Mouse (Mus musculus) limb, embryonic 14.5 days (tissue): Measurements from ENCODE around the gene Mycn. TPM values are rescaled to one million over a fixed set of nuclear protein-coding genes. Genes with fewer than 3 reads are reported as not detected.

Experiments
- ATAC-seq: fragments of 200-750 bp; cut with Nextera tagmentation; 2 replicates; pipeline ENCODE4 v1.8.0; 2017; ENCODE audit warnings: low read depth, moderate number of reproducible peaks, moderate TSS enrichment; ENCODE audit not compliant: low FRiP score
- DNase-seq: peaks from one replicate; pipeline ENCODE4 v3.0.0-alpha.2; 2015; ENCODE audit warnings: low spot score
- H3K27ac ChIP-seq: fragments of 300-500 bp; sonication (generic); replicated peaks from 2 replicates; pipeline ENCODE4 v1.5.1; 2014; ENCODE audit warnings: low read depth, mild to moderate bottlenecking, low read length, moderate library complexity, mixed read lengths
- H3K27me3 ChIP-seq: fragments of 300-500 bp; sonication (generic); 2 replicates; pipeline ENCODE4 v1.6.1; 2014; ENCODE audit warnings: low read length, mixed read lengths; ENCODE audit not compliant: control insufficient read depth, insufficient read depth
- H3K36me3 ChIP-seq: fragments of 300-500 bp; sonication (generic); 2 replicates; pipeline ENCODE4 v1.6.1; 2014; ENCODE audit warnings: mild to moderate bottlenecking, low read length, moderate library complexity, mixed read lengths; ENCODE audit not compliant: control insufficient read depth, insufficient read depth
- H3K4me1 ChIP-seq: fragments of 300-500 bp; sonication (generic); 2 replicates; pipeline ENCODE4 v1.6.1; 2014; ENCODE audit warnings: antibody characterized with exemption, low read length, mixed read lengths; ENCODE audit not compliant: control insufficient read depth, insufficient read depth
- H3K4me2 ChIP-seq: fragments of 300-500 bp; sonication (generic); replicated peaks from 2 replicates; pipeline ENCODE4 v1.6.1; 2014; ENCODE audit warnings: low read depth, mild to moderate bottlenecking, low read length, moderate library complexity; ENCODE audit not compliant: severe bottlenecking
- H3K4me3 ChIP-seq: fragments of 300-500 bp; sonication (generic); replicated peaks from 2 replicates; pipeline ENCODE4 v1.5.1; 2014; ENCODE audit warnings: low read length
- H3K9ac ChIP-seq: fragments of 300-500 bp; sonication (generic); 2 replicates; pipeline ENCODE4 v1.6.1; 2014; ENCODE audit warnings: mild to moderate bottlenecking, low read depth, low read length, moderate library complexity; ENCODE audit not compliant: severe bottlenecking
- H3K9me3 ChIP-seq: fragments of 300-500 bp; sonication (generic); 2 replicates; pipeline ENCODE4 v1.6.1; 2016; ENCODE audit warnings: low read length; ENCODE audit not compliant: control insufficient read depth
- POLR2A ChIP-seq: fragments of 200-500 bp; IDR thresholded peaks from 2 replicates; pipeline ENCODE4 v1.8.0; 2012; ENCODE audit warnings: inconsistent platforms, mild to moderate bottlenecking, moderate library complexity, borderline replicate concordance; ENCODE audit not compliant: insufficient read depth, insufficient read length; ENCODE audit errors: extremely low read depth
- WGBS: fragments of 180-500 bp; shearing (Covaris S2); extraction: QIAGEN DNeasy Blood & Tissue Kit; methylation state at CpG from one replicate; pipeline ENCODE4 v1.1.7; 2014; 5-methylcytosine and 5-hydroxymethylcytosine counted together
- polyA plus RNA-seq, 2 experiments: library from polyadenylated mRNA; depleted of rRNA in 1 of 2; stranded (reverse) in 1 of 2; unstranded in 1 of 2; fragments of >200 nt; fragmentation: Nextera tagmentation in 1 of 2; extraction: Ambion mirVana in 1 of 2; gene quantifications; 2 replicates each; pipeline versions ENCODE4 v1.2.1 to v1.2.3; 2012 to 2014

Mycn gene
- polyA plus RNA-seq, 2 experiments, result 20.6 to 27.9 TPM

DNA sequence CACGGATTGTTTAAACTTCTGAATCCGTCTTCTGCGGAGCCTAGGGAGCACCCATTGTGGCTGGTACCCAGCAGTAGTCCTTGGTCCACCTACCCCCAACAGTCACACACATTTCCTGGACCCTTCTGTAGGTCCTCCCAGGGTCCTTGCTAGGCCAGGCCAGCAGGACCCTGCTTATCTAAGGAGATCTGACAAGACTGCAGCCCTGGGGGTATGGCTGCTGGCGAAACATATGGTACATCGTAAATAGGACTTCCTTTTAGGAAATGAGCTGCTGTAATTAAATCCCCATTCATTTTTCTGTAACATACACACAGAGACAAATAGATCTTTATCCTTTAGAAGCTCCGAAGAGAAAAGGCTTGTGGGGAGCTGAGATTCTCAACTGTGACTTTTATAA lies 34.9 kb downstream of the Mycn start:
- WGBS, result 34% methylated on average over 6 of the region's 6 CpGs
- DNase-seq (no peak), ATAC-seq (no peak)
- no peaks in the 10 kb centered on the region for H3K9me3 ChIP-seq
- H3K27me3 ChIP-seq, result no peaks in the 10 kb centered on the region
- H3K4me3 ChIP-seq, result no peak overlapping the region
- no peak for TF ChIP-seq POLR2A
- H3K9ac ChIP-seq, result no peak overlapping the region
- no peaks in the 10 kb centered on the region for H3K36me3 ChIP-seq
- H3K4me2 ChIP-seq, result no peak overlapping the region
- peaks cover 9% of the 10 kb centered on the region for H3K4me1 ChIP-seq
- no peak overlapping the region for H3K27ac ChIP-seq

DNA sequence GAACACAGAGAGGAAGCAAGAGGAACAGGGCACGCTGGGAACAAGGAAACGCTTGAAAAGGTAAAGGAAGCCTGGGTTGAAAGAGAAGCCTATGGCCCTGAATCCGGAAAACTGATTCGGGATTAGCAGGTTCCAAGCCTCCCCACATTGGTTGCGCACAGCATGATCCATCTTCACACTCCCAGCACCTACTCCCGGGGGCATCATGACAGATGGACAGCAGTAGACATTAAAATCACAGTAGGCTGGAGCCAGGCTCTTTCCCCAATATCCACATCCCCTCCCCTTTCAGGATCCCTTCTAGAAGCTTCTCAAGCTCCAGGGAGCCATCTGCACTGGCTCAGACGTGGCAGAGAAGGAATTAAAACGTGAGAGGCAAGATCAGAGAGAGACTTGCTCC lies 35.4 kb downstream of the Mycn start:
- no peak overlapping the region for H3K27ac ChIP-seq
- 43% methylated on average over 8 of the region's 8 CpGs for WGBS

DNA sequence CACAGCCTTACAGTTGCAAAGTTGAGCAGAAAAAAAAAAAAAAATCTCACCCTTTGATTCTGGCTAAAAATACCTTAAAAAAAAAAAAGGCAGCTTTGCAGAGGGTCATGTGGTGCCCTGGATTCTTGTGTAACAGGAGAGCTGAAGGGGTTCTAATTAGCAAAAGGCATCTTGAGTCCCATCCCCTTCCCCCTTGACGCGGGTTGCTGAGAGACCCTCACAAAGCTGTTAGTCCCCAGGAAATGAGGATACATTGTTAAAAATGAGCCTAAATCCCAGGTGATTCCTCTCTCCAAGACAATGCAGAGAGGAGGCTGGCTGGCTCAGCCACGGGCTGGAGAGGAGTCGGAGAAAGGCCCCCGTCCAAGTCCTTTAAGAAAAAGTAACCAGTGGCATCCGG lies 36.6 kb downstream of the Mycn start:
- Histone ChIP-seq H3K27ac (no peak overlapping the region), H3K9me3 (no peaks in the 10 kb centered on the region), H3K4me1 (peaks cover 9% of the 10 kb centered on the region), H3K9ac (no peak overlapping the region), H3K27me3 (no peaks in the 10 kb centered on the region), H3K4me3 (no peak overlapping the region), H3K4me2 (0 out of 2 replicates have a peak overlapping the region, but pooled peaks have one; percentile 61), H3K36me3 (no peaks in the 10 kb centered on the region)
- 38% methylated on average over 6 of the region's 6 CpGs for WGBS
- peak; percentile 10; the same call in 1 of the 2 replicates for ATAC-seq
- TF ChIP-seq POLR2A, result no peak
- DNase-seq, result no peak

More for the DNA sequence above, 35.4 kb downstream of the Mycn start:
- no peak for DNase-seq
- H3K4me3 ChIP-seq, result no peak overlapping the region
- H3K4me2 ChIP-seq, result no peak overlapping the region
- no peaks in the 10 kb centered on the region for H3K27me3 ChIP-seq
- TF ChIP-seq POLR2A, result no peak
- H3K9me3 ChIP-seq, result no peaks in the 10 kb centered on the region
- H3K4me1 ChIP-seq, result peaks cover 9% of the 10 kb centered on the region
- no peak overlapping the region for H3K9ac ChIP-seq
- ATAC-seq, result no peak
- H3K36me3 ChIP-seq, result no peaks in the 10 kb centered on the region

DNA sequence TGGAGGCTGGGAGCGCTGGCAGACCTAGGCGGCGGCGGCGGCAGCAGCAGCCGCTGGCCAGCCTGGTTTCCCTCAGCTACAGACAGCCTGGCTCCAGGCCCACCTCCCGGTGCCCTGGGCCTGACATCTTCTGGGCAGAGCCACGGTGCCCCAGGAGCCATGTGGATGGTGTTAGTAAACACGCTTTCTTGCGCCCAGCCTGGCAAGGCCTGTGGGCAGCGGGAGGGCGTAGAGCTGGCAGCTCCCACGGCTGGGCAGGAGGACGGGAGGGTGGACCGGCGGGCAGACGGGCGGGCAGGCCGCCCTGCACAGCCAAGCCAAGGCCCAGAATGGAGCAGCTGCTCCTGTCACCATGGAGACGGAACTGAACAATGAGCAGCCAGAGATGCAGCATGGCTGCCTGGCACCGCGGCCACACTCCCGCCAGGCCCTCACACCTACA lies 37.2 kb downstream of the Mycn start:
- DNase-seq, result peak; percentile 74
- WGBS, result 7% methylated on average over 23 of the region's 23 CpGs
- Histone ChIP-seq H3K4me1 (peaks cover 9% of the 10 kb centered on the region), H3K9ac (peak overlapping the region; percentile 52), H3K27me3 (no peaks in the 10 kb centered on the region), H3K4me2 (peak overlapping the region; percentile 61), H3K9me3 (no peaks in the 10 kb centered on the region), H3K36me3 (no peaks in the 10 kb centered on the region), H3K4me3 (peak overlapping the region; percentile 27), H3K27ac (peak overlapping the region; percentile 48; the same call in 1 of the 2 replicates)
- TF ChIP-seq POLR2A, result no peak
- peak; percentile 88 for ATAC-seq

DNA sequence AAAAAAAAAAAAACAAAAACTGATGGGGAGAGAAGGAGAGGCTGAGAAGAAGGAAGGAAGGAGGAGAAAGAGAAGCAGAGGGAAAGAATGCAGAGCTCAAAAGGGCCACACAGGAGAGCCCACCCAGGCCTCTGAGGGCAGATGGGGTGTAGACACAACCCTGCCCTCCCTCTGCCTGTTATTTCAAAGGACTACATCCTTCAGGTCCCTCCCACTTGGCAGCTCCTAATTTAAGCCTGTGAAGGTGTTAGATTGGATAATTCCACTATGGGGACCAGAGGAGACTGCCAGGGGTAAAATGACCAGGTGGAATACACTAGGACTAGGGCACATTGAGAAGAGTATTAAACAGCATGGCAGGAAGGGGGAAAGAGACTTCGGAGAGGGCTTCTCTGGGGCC lies 37.6 kb downstream of the Mycn start:
- no CpG with 5 or more reads among the region's 1 CpGs for WGBS
- peak overlapping the region; percentile 52 for H3K9ac ChIP-seq
- peak overlapping the region; percentile 48; the same call in 1 of the 2 replicates for H3K27ac ChIP-seq
- peaks cover 9% of the 10 kb centered on the region for H3K4me1 ChIP-seq
- H3K4me3 ChIP-seq, result peak overlapping the region; percentile 27
- TF ChIP-seq POLR2A, result no peak
- DNase-seq (no peak), ATAC-seq (no peak; the same call in 1 of the 2 replicates)
- H3K9me3 ChIP-seq, result no peaks in the 10 kb centered on the region
- no peaks in the 10 kb centered on the region for H3K36me3 ChIP-seq
- peak overlapping the region; percentile 61 for H3K4me2 ChIP-seq
- no peaks in the 10 kb centered on the region for H3K27me3 ChIP-seq

DNA sequence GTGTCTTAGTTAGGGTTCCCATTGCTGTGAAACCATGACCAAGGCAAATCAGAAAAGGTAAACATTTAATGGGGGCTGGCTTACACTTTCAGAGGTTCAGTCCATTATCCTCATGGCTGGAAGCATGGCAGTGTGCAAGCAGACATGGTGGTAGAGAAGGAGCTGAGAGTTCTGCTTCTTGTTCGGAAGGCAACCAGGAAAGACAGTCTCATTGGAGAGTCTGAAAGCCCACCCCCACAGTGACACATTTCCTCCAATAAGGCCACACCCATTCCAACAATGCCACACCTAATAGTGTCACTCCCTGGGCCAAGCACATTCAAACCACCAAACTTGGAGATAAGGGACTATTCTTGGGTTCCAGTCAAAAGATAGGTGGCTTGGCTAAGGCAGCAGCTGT lies 39.3 kb downstream of the Mycn start:
- Histone ChIP-seq H3K9me3 (no peaks in the 10 kb centered on the region), H3K4me2 (no peak overlapping the region), H3K9ac (no peak overlapping the region), H3K36me3 (no peaks in the 10 kb centered on the region), H3K4me1 (peaks cover 9% of the 10 kb centered on the region), H3K27me3 (no peaks in the 10 kb centered on the region), H3K4me3 (no peak overlapping the region), H3K27ac (no peak overlapping the region)
- DNase-seq (no peak), ATAC-seq (no peak)
- WGBS, result 88% methylated on average over 1 of the region's 1 CpGs
- TF ChIP-seq POLR2A, result no peak
